Mouse (Mus musculus) heart, embryonic 12.5 days (tissue): ENCODE results near the gene Cops6. TPM values are rescaled to one million over a fixed set of nuclear protein-coding genes. Genes with fewer than 3 reads are reported as not detected.

ENCODE experiments used
- ATAC-seq: fragments of 200-750 bp; cut with Nextera tagmentation; 2 replicates; pipeline ENCODE4 v1.8.0; 2017; ENCODE audit warnings: moderate TSS enrichment, moderate library complexity; ENCODE audit not compliant: insufficient number of reproducible peaks, low FRiP score
- H3K27ac ChIP-seq: fragments of 300-500 bp; sonication (generic); 2 replicates; pipeline ENCODE4 v1.5.1; 2016; ENCODE audit warnings: mild to moderate bottlenecking, moderate library complexity; ENCODE audit not compliant: poor library complexity, severe bottlenecking
- H3K27me3 ChIP-seq: fragments of 300-500 bp; sonication (generic); replicated peaks from 2 replicates; pipeline ENCODE4 v1.6.1; 2016; ENCODE audit warnings: mild to moderate bottlenecking, moderate library complexity
- H3K36me3 ChIP-seq: fragments of 300-500 bp; sonication (generic); 2 replicates; pipeline ENCODE4 v1.6.1; 2016; ENCODE audit warnings: mild to moderate bottlenecking, moderate library complexity
- H3K4me1 ChIP-seq: fragments of 300-500 bp; sonication (generic); replicated peaks from 2 replicates; pipeline ENCODE4 v1.6.1; 2016; ENCODE audit warnings: mild to moderate bottlenecking
- H3K4me2 ChIP-seq: fragments of 300-500 bp; sonication (generic); 2 replicates; pipeline ENCODE4 v1.6.1; 2016; ENCODE audit warnings: mild to moderate bottlenecking, moderate library complexity
- H3K4me3 ChIP-seq: fragments of 300-500 bp; sonication (generic); 2 replicates; pipeline ENCODE4 v1.5.1; 2016; ENCODE audit warnings: mild to moderate bottlenecking
- H3K9ac ChIP-seq: fragments of 300-500 bp; sonication (generic); 2 replicates; pipeline ENCODE4 v1.6.1; 2016; ENCODE audit warnings: mild to moderate bottlenecking, moderate library complexity
- H3K9me3 ChIP-seq: fragments of 300-500 bp; sonication (generic); replicated peaks from 2 replicates; pipeline ENCODE4 v1.6.1; 2016; ENCODE audit warnings: mild to moderate bottlenecking, moderate library complexity
- WGBS: fragments of 180-500 bp; shearing (Covaris S2); methylation state at CpG from one replicate; pipeline ENCODE4 v1.1.7; 2016; 5-methylcytosine and 5-hydroxymethylcytosine counted together
- polyA plus RNA-seq: library from polyadenylated mRNA; unstranded; fragments of >200 nt; fragmentation: Nextera tagmentation; extraction: Ambion mirVana; gene quantifications from 2 replicates; pipeline ENCODE4 v1.2.1, GENCODE M21; 2016

Cops6 gene
- 249 and 253 TPM in 2 replicates for polyA plus RNA-seq

DNA sequence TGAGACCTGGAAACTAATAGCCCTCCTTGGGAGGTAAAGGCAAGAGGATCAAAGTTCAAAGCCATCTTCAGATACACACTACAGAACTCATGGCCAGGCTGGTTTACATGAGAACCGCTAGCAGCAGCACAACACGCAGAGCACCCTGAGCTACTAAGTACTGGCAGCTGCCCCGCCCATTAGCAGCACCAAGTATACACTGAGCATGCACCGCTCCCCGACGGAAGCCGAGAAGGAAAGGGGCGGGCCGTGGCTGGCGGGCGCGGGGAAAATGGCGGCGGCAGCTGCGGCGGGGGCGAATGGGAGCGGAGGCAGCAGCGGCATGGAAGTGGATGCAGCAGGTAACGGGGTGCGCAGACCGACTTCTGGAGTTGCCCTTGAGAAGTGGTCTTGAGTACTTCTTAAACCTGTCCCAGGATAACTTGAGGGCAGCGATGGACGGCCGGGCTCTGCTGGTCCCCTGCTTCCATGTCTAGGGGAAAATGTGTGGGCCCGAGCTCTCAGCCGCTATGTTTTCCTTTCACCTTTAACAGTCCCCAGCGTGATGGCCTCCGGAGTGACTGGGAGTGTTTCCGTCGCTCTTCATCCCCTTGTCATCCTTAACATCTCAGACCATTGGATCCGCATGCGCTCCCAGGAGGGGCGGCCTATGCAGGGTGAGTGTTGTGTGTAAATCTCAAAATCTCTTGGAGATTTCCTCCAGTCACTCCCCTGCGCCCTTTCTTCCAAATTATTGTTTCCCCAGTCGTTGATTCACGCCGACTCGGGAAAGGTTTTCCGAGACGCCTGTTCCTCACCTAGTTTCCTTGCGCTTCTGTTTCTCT lies at the start of gene Cops6:
Gene Cops6 (plus strand): TSS at position 230 of the 824 bp plus-strand sequence.
- peak; percentile 95 for ATAC-seq
- peaks cover 35% of the 10 kb centered on the region for H3K36me3 ChIP-seq
- no peaks in the 10 kb centered on the region for H3K27me3 ChIP-seq
- H3K27ac ChIP-seq = peak within 1 kb of the TSS; percentile 69
- WGBS = under 1% methylated on average over 42 of the region's 42 CpGs
- H3K4me2 ChIP-seq = peak within 1 kb of the TSS; percentile 80
- H3K9ac ChIP-seq = peak within 1 kb of the TSS; percentile 92
- peak within 1 kb of the TSS; percentile 90 for H3K4me3 ChIP-seq
- H3K9me3 ChIP-seq = no peaks in the 10 kb centered on the region
- peaks cover 9% of the 10 kb centered on the region for H3K4me1 ChIP-seq

GRCm38 (mm10) chr5:138116255-138117198 lies 44.3 kb upstream of the Cops6 start, which contains the start of gene Zscan21:
TSS of gene Zscan21 (plus strand) at chr5:138116903.
- Histone ChIP-seq H3K9me3 (no peaks in the 10 kb centered on the region), H3K36me3 (peaks cover 23% of the 10 kb centered on the region), H3K27me3 (no peaks in the 10 kb centered on the region), H3K9ac (peak within 1 kb of the TSS; percentile 91), H3K4me2 (peak within 1 kb of the TSS; percentile 86), H3K27ac (peak within 1 kb of the TSS; percentile 95), H3K4me1 (peaks cover 7% of the 10 kb centered on the region), H3K4me3 (peak within 1 kb of the TSS; percentile 83)
- ATAC-seq = peak; percentile 98
- WGBS = 7% methylated on average over 38 of the region's 38 CpGs

DNA sequence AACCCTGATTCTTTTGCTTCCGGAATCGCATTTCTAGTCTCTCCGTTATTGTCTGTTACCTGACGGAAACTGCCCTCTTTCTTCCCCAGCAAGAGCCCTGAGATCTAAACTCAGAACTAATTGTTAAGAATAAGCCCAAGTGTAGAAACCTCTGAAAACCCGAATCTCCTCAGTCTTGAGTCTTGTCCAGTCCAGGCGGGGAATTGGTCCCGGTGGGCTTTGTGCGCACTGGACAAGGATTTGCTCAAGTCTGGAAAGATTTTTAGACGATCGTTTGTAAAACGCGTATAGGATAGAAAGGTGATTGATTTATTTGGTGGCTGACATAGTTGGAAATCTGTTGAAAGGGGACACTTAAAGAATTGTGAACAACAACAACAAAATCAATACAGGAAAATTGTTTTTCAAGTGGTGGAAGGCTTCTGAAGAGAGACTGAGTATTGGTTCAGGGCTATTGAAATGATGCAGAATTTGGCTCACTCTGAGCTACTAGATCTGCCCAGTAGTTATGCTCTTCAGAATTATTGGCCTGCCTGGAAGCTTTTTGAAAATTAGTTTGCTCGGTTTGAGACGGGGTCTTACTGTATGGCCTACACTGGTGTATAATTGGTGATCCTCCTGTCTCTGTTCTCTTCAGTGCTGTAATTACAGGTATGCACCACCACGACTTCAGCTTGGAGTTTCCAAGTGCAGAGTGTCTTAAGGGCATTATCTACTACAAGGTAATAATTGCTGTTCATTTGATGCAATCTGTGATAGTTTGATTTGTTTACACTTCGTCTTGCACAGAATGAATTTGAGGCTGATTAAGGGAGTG lies 43.5 kb upstream of the Cops6 start:
- H3K9ac ChIP-seq = peak overlapping the region; percentile 91
- H3K36me3 ChIP-seq = peaks cover 29% of the 10 kb centered on the region
- H3K27ac ChIP-seq = peak overlapping the region; percentile 95
- H3K4me1 ChIP-seq = peaks cover 7% of the 10 kb centered on the region
- ATAC-seq = 0 out of 2 replicates have a peak, but pooled peaks have one; percentile 67
- no peaks in the 10 kb centered on the region for H3K9me3 ChIP-seq
- H3K4me3 ChIP-seq = peak overlapping the region; percentile 83
- no peaks in the 10 kb centered on the region for H3K27me3 ChIP-seq
- WGBS = 9% methylated on average over 16 of the region's 16 CpGs
- peak overlapping the region; percentile 86 for H3K4me2 ChIP-seq

DNA sequence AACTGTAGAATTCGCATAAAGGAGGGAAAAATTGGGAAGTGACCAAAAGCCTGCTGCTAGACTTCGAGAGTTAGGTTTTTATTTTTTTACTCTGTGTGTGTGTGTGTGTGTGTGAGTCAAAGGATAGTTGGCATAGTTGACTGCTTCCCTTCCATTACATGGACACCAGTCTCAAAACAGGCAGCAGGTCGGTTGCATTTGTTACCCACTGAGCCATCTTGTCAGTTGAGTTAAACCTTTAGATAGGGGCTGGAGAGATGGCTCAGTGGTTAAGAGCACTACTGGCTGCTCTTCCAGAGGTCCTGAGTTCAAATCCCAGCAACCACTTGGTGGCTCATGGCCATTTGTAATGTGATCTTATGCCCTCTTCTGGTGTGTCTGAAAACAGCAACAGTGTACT lies 42.8 kb upstream of the Cops6 start:
- ATAC-seq = no peak
- Histone ChIP-seq H3K4me3 (peak overlapping the region; percentile 83), H3K9ac (peak overlapping the region; percentile 91), H3K27me3 (no peaks in the 10 kb centered on the region), H3K4me2 (peak overlapping the region; percentile 86), H3K4me1 (peaks cover 7% of the 10 kb centered on the region), H3K9me3 (no peaks in the 10 kb centered on the region), H3K27ac (peak overlapping the region; percentile 95; the same call in 1 of the 2 replicates), H3K36me3 (peaks cover 35% of the 10 kb centered on the region)
- 69% methylated on average over 3 of the region's 3 CpGs for WGBS

- H3K36me3 ChIP-seq = peaks cover 71% of the 10 kb centered on the region
Measured at GRCm38 (mm10) chr5:138132425-138133064, 28.3 kb upstream of the Cops6 start.

DNA sequence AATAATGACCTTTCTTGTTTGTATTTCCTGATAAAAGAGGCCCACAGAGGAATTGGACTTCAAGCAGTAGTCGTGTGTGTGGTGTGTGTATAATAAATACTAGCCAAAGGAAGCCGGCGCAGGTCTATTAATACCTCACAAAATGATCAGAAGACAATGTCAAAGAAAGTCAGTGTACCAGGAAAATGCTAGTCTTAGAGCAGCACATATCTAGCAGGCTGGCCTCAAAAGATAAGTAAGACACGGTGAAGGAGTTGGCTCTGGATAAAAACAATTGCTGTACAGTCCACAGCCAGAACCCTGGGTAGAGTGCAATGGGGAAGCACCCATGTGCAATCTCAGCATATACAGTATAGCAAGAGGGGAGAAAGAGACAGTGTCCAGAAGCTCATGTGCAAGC lies 23.6 kb upstream of the Cops6 start:
- Histone ChIP-seq H3K9ac (no peak overlapping the region), H3K4me1 (0 out of 2 replicates have a peak, but pooled peaks cover 11% of the 10 kb centered on the region), H3K27ac (no peak overlapping the region), H3K27me3 (no peaks in the 10 kb centered on the region), H3K4me2 (no peak overlapping the region), H3K9me3 (no peaks in the 10 kb centered on the region), H3K36me3 (peaks cover 35% of the 10 kb centered on the region), H3K4me3 (no peak overlapping the region)
- WGBS = 52% methylated on average over 4 of the region's 4 CpGs
- no peak for ATAC-seq

More at GRCm38 (mm10) chr5:138132425-138133064, 28.3 kb upstream of the Cops6 start:
- WGBS = 83% methylated on average over 5 of the region's 5 CpGs
- 0 out of 2 replicates have a peak, but pooled peaks cover 9% of the 10 kb centered on the region for H3K4me1 ChIP-seq
- no peak overlapping the region for H3K4me2 ChIP-seq
- H3K27me3 ChIP-seq = no peaks in the 10 kb centered on the region
- no peaks in the 10 kb centered on the region for H3K9me3 ChIP-seq
- H3K4me3 ChIP-seq = no peak overlapping the region
- H3K27ac ChIP-seq = no peak overlapping the region
- no peak overlapping the region for H3K9ac ChIP-seq
- no peak for ATAC-seq

DNA sequence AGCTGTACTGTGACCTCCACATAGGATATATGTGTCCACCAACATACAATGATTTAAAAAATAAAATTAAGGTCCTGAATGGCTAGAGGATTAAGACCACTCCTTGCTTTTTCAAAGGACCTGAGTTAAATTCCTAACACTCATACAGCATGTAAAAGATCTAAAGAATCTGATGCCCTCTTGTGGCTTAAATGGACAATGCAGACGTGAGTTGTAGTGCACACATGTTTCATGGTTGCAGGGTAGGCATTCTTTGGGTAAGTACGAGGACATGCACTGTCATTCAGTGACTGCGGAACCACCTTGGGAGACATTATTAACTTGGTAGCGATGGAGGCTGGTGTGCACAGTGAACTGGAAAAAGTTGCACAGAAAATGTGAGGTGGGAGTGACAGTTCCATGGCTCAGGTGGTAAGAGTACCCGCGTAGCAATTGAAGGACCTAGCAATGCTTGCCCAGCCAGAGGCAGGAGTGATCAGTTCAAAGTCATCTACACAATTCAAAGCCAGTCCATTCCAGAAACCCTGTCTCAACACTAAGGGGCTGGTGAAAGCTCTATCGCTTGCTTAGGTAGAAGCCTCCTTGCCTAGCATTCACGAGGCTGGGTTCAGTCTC lies 22.8 kb upstream of the Cops6 start:
- H3K27ac ChIP-seq = no peak overlapping the region
- no peak for ATAC-seq
- WGBS = 56% methylated on average over 8 of the region's 8 CpGs
- H3K4me2 ChIP-seq = no peak overlapping the region
- no peak overlapping the region for H3K4me3 ChIP-seq
- peaks cover 31% of the 10 kb centered on the region for H3K36me3 ChIP-seq
- no peaks in the 10 kb centered on the region for H3K27me3 ChIP-seq
- H3K9ac ChIP-seq = no peak overlapping the region
- H3K4me1 ChIP-seq = 0 out of 2 replicates have a peak, but pooled peaks cover 11% of the 10 kb centered on the region
- no peaks in the 10 kb centered on the region for H3K9me3 ChIP-seq

- Histone ChIP-seq H3K9me3 (no peaks in the 10 kb centered on the region), H3K9ac (no peak overlapping the region), H3K36me3 (peaks cover 31% of the 10 kb centered on the region), H3K27ac (no peak overlapping the region), H3K4me2 (no peak overlapping the region), H3K4me3 (no peak overlapping the region), H3K27me3 (no peaks in the 10 kb centered on the region), H3K4me1 (0 out of 2 replicates have a peak, but pooled peaks cover 11% of the 10 kb centered on the region)
- WGBS = 61% methylated on average over 4 of the region's 4 CpGs
- ATAC-seq = no peak
Measured at GRCm38 (mm10) chr5:138138585-138138984, 22.3 kb upstream of the Cops6 start.

DNA sequence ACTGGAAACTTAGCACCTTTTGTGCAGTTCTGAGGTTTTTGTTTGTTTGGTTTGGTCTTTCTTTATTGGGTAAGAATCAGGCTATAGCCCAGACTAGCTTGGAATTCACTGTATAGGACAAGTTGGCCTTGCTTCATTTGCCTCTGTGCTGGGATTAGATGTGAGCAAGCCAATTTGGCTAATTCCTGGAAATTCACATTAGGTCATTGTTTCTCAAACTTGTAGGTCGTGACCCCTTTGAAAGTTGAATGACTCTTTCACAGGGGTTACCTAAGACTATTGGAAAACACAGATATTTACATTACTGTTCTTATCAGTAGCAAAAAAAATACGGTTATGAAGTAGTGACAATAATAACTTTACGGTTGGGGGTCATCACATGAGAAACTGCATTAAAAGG lies 6.5 kb upstream of the Cops6 start:
- Histone ChIP-seq H3K36me3 (peaks cover 29% of the 10 kb centered on the region), H3K4me3 (peak overlapping the region; percentile 76), H3K27ac (no peak overlapping the region), H3K9me3 (no peaks in the 10 kb centered on the region), H3K9ac (no peak overlapping the region), H3K4me2 (peak overlapping the region; percentile 74), H3K4me1 (peaks cover 8% of the 10 kb centered on the region; the same call in 1 of the 2 replicates), H3K27me3 (no peaks in the 10 kb centered on the region)
- ATAC-seq = no peak
- WGBS = 72% methylated on average over 3 of the region's 3 CpGs
